Mouse (Mus musculus): Measurements from ENCODE around the gene Olfr1309. TPM values are rescaled to one million over a fixed set of nuclear protein-coding genes. Genes with fewer than 3 reads are reported as not detected.
"Not testable (repeated sequence)": the region's sequence is repeated elsewhere in the genome, so short reads cannot be mapped to it uniquely, and the experiment has no call there.

Olfr1309 gene
- not detected for polyA plus RNA-seq (2012; fragmentation: generic; extraction: Trizol)
- long read RNA-seq, experiment 1 = 0 reads
- long read RNA-seq, experiment 2 = 0 reads

GRCm38 (mm10) chr2:111990181-111990580 lies at the start of gene Olfr1309:
Gene Olfr1309, minus strand, starts transcription at chr2:111990281.
- H3K4me3 ChIP-seq (ENCODE audit: insufficient read depth, poor library complexity, severe bottlenecking) = no peak within 1 kb of the TSS
- no peaks in the 10 kb centered on the region for H3K79me3 ChIP-seq (ENCODE audit: low read depth)
- H3K79me2 ChIP-seq (ENCODE audit: control insufficient read depth, insufficient read depth) = no peaks in the 10 kb centered on the region
- no peaks in the 10 kb centered on the region for H3K36me3 ChIP-seq (ENCODE audit: control insufficient read depth, insufficient read depth)
- H3K27me3 ChIP-seq (ENCODE audit: control insufficient read depth, insufficient read depth, insufficient read length) = no peaks in the 10 kb centered on the region
- TF ChIP-seq MAX (IDR thresholded peaks at IDR 0.05) (no peak), FOSL1 (IDR thresholded peaks at IDR 0.05; ENCODE audit: insufficient read depth, low read length, poor library complexity, severe bottlenecking) (no peak), CEBPB (IDR thresholded peaks at IDR 0.05; ENCODE audit: low read depth) (no peak), MYOG (IDR thresholded peaks at IDR 0.05; ENCODE audit: control insufficient read depth, extremely low read depth, insufficient read length) (no peak), CTCF (IDR thresholded peaks at IDR 0.05; ENCODE audit: control insufficient read depth, insufficient read depth, insufficient read length) (no peak), USF1 (IDR thresholded peaks at IDR 0.05; ENCODE audit: low read depth) (no peak), MYOD1 (IDR thresholded peaks at IDR 0.05; ENCODE audit: control insufficient read depth, insufficient read length, low read depth) (no peak)
- H3ac ChIP-seq (ENCODE audit: control insufficient read depth, insufficient read length, low read depth) = no peak within 1 kb of the TSS

GRCm38 (mm10) chr2:112026971-112027370 lies 36.9 kb upstream of the Olfr1309 start:
- H3K27me3 ChIP-seq (ENCODE audit: control insufficient read depth, insufficient read depth, insufficient read length); H3K4me3 ChIP-seq (ENCODE audit: insufficient read depth, poor library complexity, severe bottlenecking); H3ac ChIP-seq (ENCODE audit: control insufficient read depth, insufficient read length, low read depth); H3K36me3 ChIP-seq (ENCODE audit: control insufficient read depth, insufficient read depth); H3K79me2 ChIP-seq (ENCODE audit: control insufficient read depth, insufficient read depth); H3K79me3 ChIP-seq (ENCODE audit: low read depth): not testable (repeated sequence)

GRCm38 (mm10) chr2:112024312-112024711 lies 34.2 kb upstream of the Olfr1309 start, which contains the start of gene Olfr1311:
Gene Olfr1311, minus strand, starts transcription at chr2:112024412.
- no peak for TF ChIP-seq FOSL1 (IDR thresholded peaks at IDR 0.05; ENCODE audit: insufficient read depth, low read length, poor library complexity, severe bottlenecking)
- no peak within 1 kb of the TSS for H3K4me3 ChIP-seq (ENCODE audit: insufficient read depth, poor library complexity, severe bottlenecking)

GRCm38 (mm10) chr2:112014900-112015299 lies 24.8 kb upstream of the Olfr1309 start:
- TF ChIP-seq USF1 (IDR thresholded peaks at IDR 0.05; ENCODE audit: low read depth) = no peak
- TF ChIP-seq MAX (IDR thresholded peaks at IDR 0.05) = no peak
- TF ChIP-seq CTCF (IDR thresholded peaks at IDR 0.05; ENCODE audit: control insufficient read depth, insufficient read depth, insufficient read length) = no peak
- no peak for TF ChIP-seq FOSL1 (IDR thresholded peaks at IDR 0.05; ENCODE audit: insufficient read depth, low read length, poor library complexity, severe bottlenecking)
- no peak for TF ChIP-seq MYOD1 (IDR thresholded peaks at IDR 0.05; ENCODE audit: control insufficient read depth, insufficient read length, low read depth)
- no peak for TF ChIP-seq MYOG (IDR thresholded peaks at IDR 0.05; ENCODE audit: control insufficient read depth, extremely low read depth, insufficient read length)
- TF ChIP-seq CEBPB (IDR thresholded peaks at IDR 0.05; ENCODE audit: low read depth) = peak; percentile 60
- no peak overlapping the region for H3ac ChIP-seq (ENCODE audit: control insufficient read depth, insufficient read length, low read depth)
- H3K79me2 ChIP-seq (ENCODE audit: control insufficient read depth, insufficient read depth) = no peaks in the 10 kb centered on the region
- no peak overlapping the region for H3K4me3 ChIP-seq (ENCODE audit: insufficient read depth, poor library complexity, severe bottlenecking)
- H3K79me3 ChIP-seq (ENCODE audit: low read depth) = no peaks in the 10 kb centered on the region
- H3K36me3 ChIP-seq (ENCODE audit: control insufficient read depth, insufficient read depth) = no peaks in the 10 kb centered on the region
- no peaks in the 10 kb centered on the region for H3K27me3 ChIP-seq (ENCODE audit: control insufficient read depth, insufficient read depth, insufficient read length)

More at GRCm38 (mm10) chr2:112024312-112024711, 34.2 kb upstream of the Olfr1309 start, which contains the start of gene Olfr1311:
- H3K27me3 ChIP-seq (ENCODE audit: control insufficient read depth, insufficient read depth, insufficient read length) = no peaks in the 10 kb centered on the region
- H3K79me2 ChIP-seq (ENCODE audit: control insufficient read depth, insufficient read depth) = no peaks in the 10 kb centered on the region
- no peaks in the 10 kb centered on the region for H3K79me3 ChIP-seq (ENCODE audit: low read depth)
- no peaks in the 10 kb centered on the region for H3K36me3 ChIP-seq (ENCODE audit: control insufficient read depth, insufficient read depth)
- H3ac ChIP-seq (ENCODE audit: control insufficient read depth, insufficient read length, low read depth) = no peak within 1 kb of the TSS

- no peaks in the 10 kb centered on the region for H3K79me3 ChIP-seq (ENCODE audit: low read depth)
- H3K4me3 ChIP-seq (ENCODE audit: insufficient read depth, poor library complexity, severe bottlenecking) = no peak within 1 kb of the TSS
- TF ChIP-seq FOSL1 (IDR thresholded peaks at IDR 0.05; ENCODE audit: insufficient read depth, low read length, poor library complexity, severe bottlenecking) = no peak
- H3K79me2 ChIP-seq (ENCODE audit: control insufficient read depth, insufficient read depth) = no peaks in the 10 kb centered on the region
- H3K36me3 ChIP-seq (ENCODE audit: control insufficient read depth, insufficient read depth) = no peaks in the 10 kb centered on the region
- H3ac ChIP-seq (ENCODE audit: control insufficient read depth, insufficient read length, low read depth) = no peak within 1 kb of the TSS
- no peaks in the 10 kb centered on the region for H3K27me3 ChIP-seq (ENCODE audit: control insufficient read depth, insufficient read depth, insufficient read length)
Observed at GRCm38 (mm10) chr2:112012608-112013007, 22.5 kb upstream of the Olfr1309 start, which contains the start of gene Olfr1310. Gene Olfr1310, minus strand, starts transcription at chr2:112012708.

- TF ChIP-seq CTCF (IDR thresholded peaks at IDR 0.05; ENCODE audit: control insufficient read depth, insufficient read depth, insufficient read length) = no peak
- TF ChIP-seq MYOG (IDR thresholded peaks at IDR 0.05; ENCODE audit: control insufficient read depth, extremely low read depth, insufficient read length) = no peak
- TF ChIP-seq MAX (IDR thresholded peaks at IDR 0.05) = no peak
- no peak for TF ChIP-seq CEBPB (IDR thresholded peaks at IDR 0.05; ENCODE audit: low read depth)
- no peak for TF ChIP-seq MYOD1 (IDR thresholded peaks at IDR 0.05; ENCODE audit: control insufficient read depth, insufficient read length, low read depth)
- TF ChIP-seq USF1 (IDR thresholded peaks at IDR 0.05; ENCODE audit: low read depth) = no peak
- no peak for TF ChIP-seq FOSL1 (IDR thresholded peaks at IDR 0.05; ENCODE audit: insufficient read depth, low read length, poor library complexity, severe bottlenecking)
- H3K4me3 ChIP-seq (ENCODE audit: insufficient read depth, poor library complexity, severe bottlenecking) = no peak within 1 kb of the TSS
- H3K36me3 ChIP-seq (ENCODE audit: control insufficient read depth, insufficient read depth) = no peaks in the 10 kb centered on the region
- H3K79me2 ChIP-seq (ENCODE audit: control insufficient read depth, insufficient read depth) = no peaks in the 10 kb centered on the region
- no peak within 1 kb of the TSS for H3ac ChIP-seq (ENCODE audit: control insufficient read depth, insufficient read length, low read depth)
- H3K79me3 ChIP-seq (ENCODE audit: low read depth) = no peaks in the 10 kb centered on the region
- H3K27me3 ChIP-seq (ENCODE audit: control insufficient read depth, insufficient read depth, insufficient read length) = no peaks in the 10 kb centered on the region
Observed at GRCm38 (mm10) chr2:111964844-111965243, 25.2 kb downstream of the Olfr1309 start, which contains the start of gene Olfr1308. Gene Olfr1308, minus strand, starts transcription at chr2:111964944.

Measured in C2C12 (cell line).